Mouse (Mus musculus) erythroblast, adult 5-6 weeks (primary cell): ENCODE measurements around the gene Selenov. TPM values are rescaled to one million over a fixed set of nuclear protein-coding genes. Genes with fewer than 3 reads are reported as not detected.
"Not testable (repeated sequence)": the region's sequence is repeated elsewhere in the genome, so short reads cannot be mapped to it uniquely, and the experiment has no call there.

Experiments
- ATAC-seq: replicated peaks from 2 replicates; pipeline ENCODE4 v1.8.0; 2016; ENCODE audit warnings: moderate number of reproducible peaks, mild to moderate bottlenecking, moderate TSS enrichment, inconsistent platforms; ENCODE audit not compliant: poor library complexity, low FRiP score, severe bottlenecking
- total RNA-seq, 2 experiments: library from RNA; stranded (forward) in 1 of 2; stranded (reverse) in 1 of 2; fragments of 150-400 nt in 1 of 2; fragments of 200-764, 138-1000 nt in 1 of 2; gene quantifications; 2 replicates each; pipeline versions ENCODE4 v1.2.3 to v1.2.4; 2015 to 2017; ENCODE audit warnings: low replicate concordance in 2 of 2

Gene Selenov
- total RNA-seq, 2 experiments from 2014 or later = not detected

GRCm38 (mm10) chr7:28298837-28299625 is 8.0 kb upstream of the Selenov start:
- no peak for ATAC-seq

- ATAC-seq = no peak
Measured at GRCm38 (mm10) chr7:28294481-28294880, 3.5 kb upstream of the Selenov start.

DNA sequence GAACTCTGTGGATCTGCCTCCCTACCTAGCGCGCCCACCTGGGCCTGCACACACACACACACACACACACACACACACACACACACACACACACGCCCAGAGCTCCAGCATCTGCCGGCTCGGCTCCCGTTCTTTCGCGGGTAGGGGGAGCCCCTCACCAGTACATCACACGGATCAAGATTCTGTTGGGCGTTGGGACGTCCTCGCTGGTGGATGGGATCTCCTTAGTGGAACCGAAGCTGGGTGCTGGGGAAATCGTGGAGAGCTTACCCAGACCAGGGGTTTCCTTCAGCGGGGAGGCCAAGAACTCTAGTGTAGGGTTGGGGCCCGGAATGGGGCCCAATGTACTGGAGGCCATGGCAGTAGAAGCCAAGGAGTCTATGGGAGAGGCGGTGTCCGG is 821 bp downstream of the Selenov start:
- ATAC-seq = no peak

- ATAC-seq = no peak
Measured at GRCm38 (mm10) chr7:28280630-28281029, 10.4 kb downstream of the Selenov start.

GRCm38 (mm10) chr7:28278279-28278652 is 12.7 kb downstream of the Selenov start:
- ATAC-seq = no peak

- peak; percentile 95 for ATAC-seq
Measured at GRCm38 (mm10) chr7:28277615-28278278, 13.2 kb downstream of the Selenov start, which contains the start of gene Eid2b. Eid2b (plus strand) TSS chr7:28277739.

DNA sequence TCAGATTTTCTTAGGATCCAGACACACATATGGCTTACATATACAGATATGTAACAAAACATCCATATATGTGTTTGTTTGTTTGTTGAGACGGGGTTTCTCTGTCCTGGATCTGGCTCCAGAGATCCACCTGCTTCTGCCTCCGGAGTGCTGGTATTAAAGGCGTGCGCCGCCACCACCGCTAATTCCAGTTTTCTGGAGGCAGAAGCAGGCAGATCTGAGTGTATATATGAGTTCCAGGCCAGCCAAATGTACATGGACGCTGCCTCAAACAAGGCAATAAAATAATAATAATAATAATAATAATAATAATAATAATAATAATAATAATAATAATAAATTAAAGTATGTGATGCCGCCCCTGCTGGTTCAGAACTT is 13.8 kb downstream of the Selenov start:
- ATAC-seq = no peak

GRCm38 (mm10) chr7:28271761-28272160 is 19.2 kb downstream of the Selenov start:
- ATAC-seq = no peak

- no peak for ATAC-seq
Measured at GRCm38 (mm10) chr7:28269355-28269754, 21.6 kb downstream of the Selenov start.

GRCm38 (mm10) chr7:28268576-28268975 is 22.4 kb downstream of the Selenov start:
- ATAC-seq = no peak

DNA sequence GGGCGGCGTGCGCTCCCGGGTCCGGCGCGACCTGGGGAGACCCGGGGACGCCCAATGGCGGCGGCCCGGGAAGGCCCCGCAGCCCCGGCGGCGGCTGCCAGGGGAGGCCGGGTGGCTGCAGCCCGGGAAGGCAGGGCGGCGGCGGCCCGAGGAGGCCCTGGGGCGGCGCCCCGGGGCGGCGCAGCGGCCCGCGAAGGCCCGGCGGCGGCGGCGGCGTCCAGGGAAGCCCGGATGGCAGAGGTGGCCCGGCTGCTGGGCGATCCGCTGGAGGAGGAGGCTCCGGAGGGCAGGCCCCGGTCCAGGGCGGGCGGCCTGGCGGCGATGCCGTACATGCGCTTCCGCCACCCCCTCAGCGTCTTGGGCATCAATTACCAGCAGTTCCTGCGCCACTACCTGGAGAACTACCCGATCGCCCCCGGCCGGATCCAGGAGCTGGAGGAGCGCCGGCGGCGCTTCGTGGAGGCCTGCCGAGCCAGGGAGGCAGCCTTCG is 22.9 kb downstream of the Selenov start:
- no peak for ATAC-seq

- no peak for ATAC-seq
Measured at GRCm38 (mm10) chr7:28267129-28268041, 23.6 kb downstream of the Selenov start, which contains the start of gene Eid2. Eid2 (plus strand) TSS chr7:28267881.

DNA sequence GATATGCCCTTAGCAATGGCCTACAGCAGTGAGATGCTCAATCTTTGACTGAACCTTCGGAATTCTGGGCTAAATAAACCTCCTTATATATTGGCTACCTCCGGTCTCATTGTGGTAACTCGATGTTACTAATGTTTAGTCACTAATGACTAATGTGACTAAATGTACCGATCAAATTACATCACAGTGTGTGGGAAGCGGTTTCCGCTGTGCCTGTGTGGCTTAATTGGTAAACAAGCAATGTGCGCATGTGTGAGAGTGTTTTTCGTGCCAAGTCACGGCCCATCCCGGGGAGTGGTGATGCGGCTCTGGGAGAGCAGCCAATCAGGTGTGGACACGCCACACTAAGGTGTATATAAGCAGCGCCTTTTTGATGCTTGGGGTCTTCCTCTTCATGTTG is 25.6 kb downstream of the Selenov start:
- ATAC-seq = no peak

DNA sequence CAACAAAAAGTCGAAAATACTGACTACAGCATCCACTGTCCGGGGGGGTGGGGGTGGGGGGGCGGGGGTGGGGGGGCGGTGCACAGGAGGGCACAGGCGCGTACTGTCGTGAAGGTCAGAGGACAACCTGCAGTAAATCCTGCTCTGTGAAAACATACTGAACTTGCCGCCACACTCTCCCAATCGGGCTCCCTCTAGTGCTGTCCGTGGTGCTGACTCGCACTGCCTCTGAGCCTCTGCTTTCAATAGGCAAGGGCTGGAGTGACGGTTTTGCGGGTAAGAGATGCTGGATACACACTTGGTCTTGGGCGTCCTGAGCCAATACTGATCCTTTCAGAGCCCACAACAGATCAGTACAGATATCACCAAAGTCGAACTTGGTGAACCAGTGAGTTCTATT is 27.2 kb downstream of the Selenov start:
- no peak for ATAC-seq

DNA sequence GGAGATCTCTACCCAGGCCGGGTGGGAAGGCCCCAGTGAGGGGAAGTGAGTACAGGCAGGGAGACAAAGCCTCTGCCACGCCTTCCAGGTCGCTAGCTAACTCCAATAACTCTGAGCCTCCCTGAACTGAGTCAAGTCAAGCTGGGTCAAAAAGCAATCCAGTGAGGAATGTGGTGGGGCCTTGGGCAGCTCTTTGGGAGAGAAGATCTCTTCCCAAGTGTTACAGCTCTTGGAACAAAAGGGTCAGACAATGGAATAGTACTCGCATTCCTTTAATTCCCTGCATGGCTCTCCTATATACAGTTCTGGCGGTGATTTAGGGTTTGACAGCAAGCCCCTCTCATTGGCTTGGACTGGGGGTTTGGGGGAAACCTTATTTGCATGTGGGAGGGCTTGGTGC is 28.1 kb downstream of the Selenov start:
- no peak for ATAC-seq

DNA sequence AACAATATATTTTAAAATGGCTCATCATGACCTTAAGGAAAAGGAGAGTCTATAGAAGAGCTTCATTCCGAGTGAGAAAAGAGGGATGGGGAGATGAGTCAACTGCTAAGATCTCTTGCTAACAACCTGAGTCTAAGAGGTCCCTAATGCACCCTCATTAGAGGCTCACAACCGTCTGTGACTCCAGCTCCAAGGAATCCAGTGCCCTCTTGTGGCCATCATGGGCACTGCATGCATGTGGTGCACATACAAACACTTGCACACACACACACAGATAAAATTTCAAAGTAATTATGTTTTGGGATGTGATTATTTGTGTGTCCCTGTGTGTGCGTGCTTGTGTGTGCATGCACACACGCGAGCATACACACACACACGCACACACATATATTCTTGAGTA is 35.5 kb downstream of the Selenov start:
- no peak for ATAC-seq

DNA sequence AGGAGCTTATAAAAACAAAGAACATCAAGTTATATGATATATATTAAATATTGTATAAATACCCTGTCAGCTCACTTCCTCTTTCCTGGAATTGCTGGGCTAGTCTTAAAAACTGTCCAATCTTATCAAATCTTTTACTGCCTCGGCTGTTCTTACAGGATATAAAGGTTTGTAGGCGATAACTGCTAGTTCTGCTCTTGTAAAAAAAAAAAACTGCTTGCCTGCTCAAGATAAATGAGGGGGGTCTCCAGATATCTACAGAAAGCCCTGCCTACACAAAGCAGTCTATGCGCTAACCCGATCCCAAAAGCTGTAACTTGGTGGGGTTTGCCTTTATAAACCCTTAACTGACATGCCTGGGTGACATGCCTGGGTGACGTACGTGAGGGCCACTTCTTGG is 36.4 kb downstream of the Selenov start:
- no peak for ATAC-seq

DNA sequence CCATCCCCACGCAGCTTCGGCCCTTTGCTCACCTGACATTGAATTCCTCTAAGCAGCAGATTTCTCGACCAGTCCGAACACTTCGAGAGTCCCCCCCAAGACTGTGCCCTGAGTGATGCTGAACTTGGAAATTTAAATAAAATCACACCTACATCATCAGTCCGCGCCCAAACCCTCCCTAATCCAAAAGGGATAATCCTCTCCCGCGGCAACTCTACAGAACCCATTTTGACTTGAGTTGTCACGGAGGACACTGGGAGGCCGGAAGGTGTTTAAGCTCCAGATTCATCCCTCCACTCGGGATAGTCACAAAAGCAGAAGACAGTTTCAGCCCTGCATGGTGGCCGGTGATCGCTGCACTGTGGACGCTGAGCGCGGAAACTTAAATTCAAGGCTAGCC is 39.0 kb downstream of the Selenov start:
- ATAC-seq = no peak

DNA sequence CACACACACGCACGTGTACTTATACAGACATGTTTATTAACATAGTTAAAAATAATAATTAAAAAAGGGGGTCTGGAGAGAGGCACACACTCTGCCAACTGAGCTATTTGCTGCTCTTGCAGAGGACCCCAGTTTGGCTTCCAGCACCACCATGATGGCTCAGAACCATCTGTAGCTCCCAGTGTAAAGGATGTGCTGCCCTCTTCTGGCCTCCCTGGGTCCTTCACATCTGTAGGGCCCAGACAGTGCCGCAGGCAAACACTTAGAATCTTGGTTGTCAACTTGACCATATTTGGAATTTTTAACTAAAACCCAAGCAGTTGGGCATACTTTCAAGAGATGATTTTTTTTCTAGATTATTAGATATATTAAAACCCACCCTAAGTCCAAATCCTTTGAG is 42.0 kb downstream of the Selenov start:
- no peak for ATAC-seq

DNA sequence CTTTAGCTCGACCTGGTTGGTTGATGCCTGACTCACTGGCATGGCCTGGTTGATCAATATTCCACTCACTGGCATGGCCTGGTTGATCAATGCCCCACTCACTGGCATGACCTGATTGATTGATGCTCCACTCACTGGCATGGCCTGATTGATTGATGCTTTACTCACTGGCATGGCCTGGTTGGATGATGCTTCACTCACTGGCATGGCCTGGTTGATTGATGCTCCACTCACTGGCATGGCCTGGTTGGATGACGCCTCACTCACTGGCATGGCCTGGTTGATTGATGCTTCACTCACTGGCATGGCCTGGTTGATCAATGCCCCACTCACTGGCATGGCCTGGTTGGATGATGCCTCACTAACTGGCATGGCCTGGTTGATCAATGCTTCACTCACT is 47.0 kb downstream of the Selenov start:
- ATAC-seq = not testable (repeated sequence)
